Mouse (Mus musculus) MEL (cell line): ENCODE results near the gene Fam98b. TPM values are rescaled to one million over a fixed set of nuclear protein-coding genes. Genes with fewer than 3 reads are reported as not detected.

ENCODE experiments used
- DNase-seq: peaks from one replicate; pipeline ENCODE4 v3.0.0; 2011; ENCODE audit warnings: low read depth, low spot score
- H3K27ac ChIP-seq: 2 replicates; pipeline ENCODE4 v1.5.1; 2012; ENCODE audit warnings: low read depth, mild to moderate bottlenecking, control low read depth, low read length, moderate library complexity; ENCODE audit not compliant: control insufficient read depth
- H3K27me3 ChIP-seq, 2 experiments: fragments of 150-350 bp in 1 of 2; sonication (generic) in 1 of 2; 2 replicates each; pipeline ENCODE4 v1.6.1; 2012; ENCODE audit warnings: low read length in 2 of 2, mild to moderate bottlenecking in 2 of 2, improper control_type of control experiment in 1 of 2, moderate library complexity in 1 of 2; ENCODE audit not compliant: insufficient read depth in 2 of 2, control insufficient read depth in 1 of 2
- H3K36me3 ChIP-seq, 2 experiments: 2 replicates each; pipeline ENCODE4 v1.6.1; 2012 to 2014; ENCODE audit warnings: low read length in 2 of 2, improper control_type of control experiment in 1 of 2, inconsistent platforms in 1 of 2, mild to moderate bottlenecking in 1 of 2; ENCODE audit not compliant: insufficient read depth in 2 of 2, control insufficient read depth in 1 of 2
- H3K4me1 ChIP-seq, 2 experiments: fragments of 150-350 bp in 1 of 2; sonication (generic) in 1 of 2; 2 replicates each; pipeline ENCODE4 v1.6.1; 2012; ENCODE audit warnings: low read length in 2 of 2, improper control_type of control experiment in 1 of 2, mild to moderate bottlenecking in 1 of 2; ENCODE audit not compliant: insufficient read depth in 2 of 2, control insufficient read depth in 1 of 2
- H3K4me3 ChIP-seq, 2 experiments: fragments of 150-350 bp in 1 of 2; sonication (generic) in 1 of 2; 2 replicates each; pipeline ENCODE4 v1.5.1; 2012; ENCODE audit warnings: low read depth in 2 of 2, low read length in 2 of 2, mild to moderate bottlenecking in 2 of 2, moderate library complexity in 2 of 2, control low read depth in 1 of 2, improper control_type of control experiment in 1 of 2; ENCODE audit not compliant: control insufficient read depth in 1 of 2, insufficient read depth in 1 of 2
- H3K79me2 ChIP-seq: 2 replicates; pipeline ENCODE4 v1.6.1; 2012; ENCODE audit warnings: mild to moderate bottlenecking, low read length, moderate library complexity; ENCODE audit not compliant: control insufficient read depth, poor library complexity, insufficient read depth
- H3K9ac ChIP-seq: 2 replicates; pipeline ENCODE4 v1.6.1; 2012; ENCODE audit warnings: low read depth, mild to moderate bottlenecking, control low read depth, low read length, moderate library complexity; ENCODE audit not compliant: control insufficient read depth, poor library complexity, severe bottlenecking
- H3K9me3 ChIP-seq: fragments of 150-350 bp; sonication (generic); replicated peaks from 2 replicates; pipeline ENCODE4 v1.6.1; 2012; ENCODE audit warnings: mild to moderate bottlenecking, low read length, improper control_type of control experiment, moderate library complexity; ENCODE audit not compliant: insufficient read depth
- BHLHE40 ChIP-seq: IDR thresholded peaks from 2 replicates; pipeline ENCODE4 v1.6.1; 2012; ENCODE audit warnings: low read depth, mild to moderate bottlenecking, inconsistent platforms, low read length, improper control_type of control experiment, borderline replicate concordance
- CHD1 ChIP-seq: IDR thresholded peaks from 2 replicates; pipeline ENCODE4 v1.6.1; 2012; ENCODE audit warnings: low read depth, mild to moderate bottlenecking, inconsistent platforms, low read length, improper control_type of control experiment
- CTCF ChIP-seq, 3 experiments: IDR thresholded peaks in 2 of 3; conservative IDR thresholded peaks in 1 of 3; 2 replicates each; pipeline ENCODE4 v1.5.1; 2011 to 2012; ENCODE audit warnings: low read length in 3 of 3, low read depth in 2 of 3, mild to moderate bottlenecking in 2 of 3, improper control_type of control experiment in 1 of 3, inconsistent platforms in 1 of 3, mixed read lengths in 1 of 3, moderate library complexity in 1 of 3; ENCODE audit not compliant: control insufficient read depth in 1 of 3, insufficient read depth in 1 of 3, poor library complexity in 1 of 3, severe bottlenecking in 1 of 3
- E2F4 ChIP-seq: IDR thresholded peaks from 2 replicates; pipeline ENCODE4 v1.6.1; 2011; ENCODE audit warnings: low read depth, low read length, improper control_type of control experiment, borderline replicate concordance
- ELF1 ChIP-seq: IDR thresholded peaks from 2 replicates; pipeline ENCODE4 v1.6.1; 2014; ENCODE audit warnings: low read depth, mild to moderate bottlenecking, inconsistent platforms, low read length, improper control_type of control experiment, moderate library complexity
- GABPA ChIP-seq: IDR thresholded peaks from 2 replicates; pipeline ENCODE4 v1.6.1; 2012; ENCODE audit warnings: low read depth, mild to moderate bottlenecking, inconsistent platforms, low read length, improper control_type of control experiment, moderate library complexity
- GATA1 ChIP-seq: IDR thresholded peaks from 2 replicates; pipeline ENCODE4 v1.6.1; 2011; ENCODE audit warnings: low read depth, low read length, improper control_type of control experiment
- HCFC1 ChIP-seq: IDR thresholded peaks from 2 replicates; pipeline ENCODE4 v1.6.1; 2012; ENCODE audit warnings: low read depth, mild to moderate bottlenecking, inconsistent platforms, low read length, improper control_type of control experiment, moderate library complexity
- JUND ChIP-seq: IDR thresholded peaks from 2 replicates; pipeline ENCODE4 v1.6.1; 2011; ENCODE audit warnings: low read depth, mild to moderate bottlenecking, improper control_type of control experiment, low read length
- KAT2A ChIP-seq: conservative IDR thresholded peaks from 2 replicates; pipeline ENCODE4 v1.6.1; 2012; ENCODE audit warnings: low read depth, low read length, improper control_type of control experiment, inconsistent platforms
- MAFK ChIP-seq: IDR thresholded peaks from 2 replicates; pipeline ENCODE4 v1.6.1; 2011; ENCODE audit warnings: low read depth, mild to moderate bottlenecking, low read length, improper control_type of control experiment, borderline replicate concordance
- MAX ChIP-seq: IDR thresholded peaks from 2 replicates; pipeline ENCODE4 v1.6.1; 2011; ENCODE audit warnings: low read length, improper control_type of control experiment
- MAZ ChIP-seq: IDR thresholded peaks from 2 replicates; pipeline ENCODE4 v1.6.1; 2012; ENCODE audit warnings: low read depth, mild to moderate bottlenecking, inconsistent platforms, low read length, improper control_type of control experiment
- MEF2A ChIP-seq: IDR thresholded peaks from 2 replicates; pipeline ENCODE4 v1.6.1; 2014; ENCODE audit warnings: low read depth, mild to moderate bottlenecking, inconsistent platforms, low read length, improper control_type of control experiment; ENCODE audit not compliant: poor library complexity, insufficient replicate concordance, severe bottlenecking; ENCODE audit errors: extremely low read depth
- MXI1 ChIP-seq: IDR thresholded peaks from 2 replicates; pipeline ENCODE4 v1.6.1; 2011; ENCODE audit warnings: mild to moderate bottlenecking, low read depth, low read length, improper control_type of control experiment
- MYB ChIP-seq: IDR thresholded peaks from 2 replicates; pipeline ENCODE4 v1.6.1; 2011; ENCODE audit warnings: mild to moderate bottlenecking, low read depth, low read length, improper control_type of control experiment
- MYC ChIP-seq: IDR thresholded peaks from 2 replicates; pipeline ENCODE4 v1.6.1; 2011; ENCODE audit warnings: low read depth, mild to moderate bottlenecking, low read length, improper control_type of control experiment, moderate library complexity
- NELFE ChIP-seq: IDR thresholded peaks from 2 replicates; pipeline ENCODE4 v1.6.1; 2011; ENCODE audit warnings: low read depth, low read length, improper control_type of control experiment
- NRF1 ChIP-seq: IDR thresholded peaks from 2 replicates; pipeline ENCODE4 v1.6.1; 2014; ENCODE audit warnings: low read depth, mild to moderate bottlenecking, inconsistent platforms, low read length, improper control_type of control experiment, moderate library complexity; ENCODE audit not compliant: poor library complexity, insufficient read depth, severe bottlenecking
- POLR2A ChIP-seq, 2 experiments: IDR thresholded peaks; 2 replicates each; pipeline ENCODE4 v1.6.1; 2011 to 2012; ENCODE audit warnings: low read length in 2 of 2, mild to moderate bottlenecking in 2 of 2, control low read depth in 1 of 2, improper control_type of control experiment in 1 of 2, low read depth in 1 of 2, moderate library complexity in 1 of 2; ENCODE audit not compliant: control insufficient read depth in 1 of 2, insufficient read depth in 1 of 2, poor library complexity in 1 of 2
- POLR2AphosphoS2 ChIP-seq: IDR thresholded peaks from 2 replicates; pipeline ENCODE4 v1.6.1; 2011; ENCODE audit warnings: low read length, improper control_type of control experiment
- POLR2AphosphoS5 ChIP-seq: IDR thresholded peaks from 2 replicates; pipeline ENCODE4 v1.6.1; 2012; ENCODE audit warnings: low read depth, borderline replicate concordance, mild to moderate bottlenecking, inconsistent platforms, low read length, moderate library complexity, mixed read lengths
- RAD21 ChIP-seq: IDR thresholded peaks from 2 replicates; pipeline ENCODE4 v1.6.1; 2011; ENCODE audit warnings: mild to moderate bottlenecking, low read depth, low read length, improper control_type of control experiment
- RCOR1 ChIP-seq: IDR thresholded peaks from 2 replicates; pipeline ENCODE4 v1.6.1; 2012; ENCODE audit warnings: low read depth, mild to moderate bottlenecking, inconsistent platforms, low read length, improper control_type of control experiment
- SIN3A ChIP-seq: IDR thresholded peaks from 2 replicates; pipeline ENCODE4 v1.6.1; 2012; ENCODE audit warnings: low read length, improper control_type of control experiment, inconsistent platforms
- SMC3 ChIP-seq: IDR thresholded peaks from 2 replicates; pipeline ENCODE4 v1.6.1; 2011; ENCODE audit warnings: low read depth, low read length, improper control_type of control experiment
- TAL1 ChIP-seq: IDR thresholded peaks from 2 replicates; pipeline ENCODE4 v1.6.1; 2012; ENCODE audit warnings: mild to moderate bottlenecking, inconsistent platforms, low read length, moderate library complexity, mixed read lengths
- TBP ChIP-seq: IDR thresholded peaks from 2 replicates; pipeline ENCODE4 v1.8.0; 2011; ENCODE audit warnings: low read depth, low read length, improper control_type of control experiment
- TCF12 ChIP-seq: IDR thresholded peaks from 2 replicates; pipeline ENCODE4 v1.6.1; 2014; ENCODE audit warnings: low read depth, mild to moderate bottlenecking, inconsistent platforms, low read length, improper control_type of control experiment, moderate library complexity
- UBTF ChIP-seq: IDR thresholded peaks from 2 replicates; pipeline ENCODE4 v1.6.1; 2012; ENCODE audit warnings: low read depth, mild to moderate bottlenecking, inconsistent platforms, low read length, improper control_type of control experiment, moderate library complexity, borderline replicate concordance; ENCODE audit not compliant: insufficient read depth
- USF2 ChIP-seq, 2 experiments: IDR thresholded peaks; 2 replicates each; pipeline ENCODE4 v1.6.1; 2011 to 2012; ENCODE audit warnings: improper control_type of control experiment in 2 of 2, low read length in 2 of 2, borderline replicate concordance in 1 of 2, inconsistent platforms in 1 of 2, low read depth in 1 of 2, mild to moderate bottlenecking in 1 of 2; ENCODE audit not compliant: insufficient read depth in 1 of 2
- ZC3H11A ChIP-seq: IDR thresholded peaks from 2 replicates; pipeline ENCODE4 v1.6.1; 2012; ENCODE audit warnings: low read depth, mild to moderate bottlenecking, inconsistent platforms, low read length, improper control_type of control experiment
- ZKSCAN1 ChIP-seq: IDR thresholded peaks from 2 replicates; pipeline ENCODE4 v1.6.1; 2012; ENCODE audit warnings: low read depth, mild to moderate bottlenecking, inconsistent platforms, low read length, improper control_type of control experiment, moderate library complexity
- ZNF384 ChIP-seq: IDR thresholded peaks from 2 replicates; pipeline ENCODE4 v1.6.1; 2012; ENCODE audit warnings: low read depth, mild to moderate bottlenecking, inconsistent platforms, low read length, improper control_type of control experiment
- polyA plus RNA-seq, 2 experiments: library from polyadenylated mRNA; stranded (reverse) in 1 of 2; unstranded in 1 of 2; fragments of >175 nt in 1 of 2; fragments of >200 nt in 1 of 2; gene quantifications; 2 replicates each; pipeline versions ENCODE4 v1.2.1 to v1.2.4; 2012; ENCODE audit warnings: low replicate concordance in 2 of 2, low read depth in 1 of 2; ENCODE audit not compliant: insufficient read length in 2 of 2, insufficient read depth in 1 of 2, missing spikeins in 1 of 2
- total RNA-seq: library from RNA; depleted of rRNA; stranded (reverse); fragments of 300-350 nt; gene quantifications from 2 replicates; pipeline ENCODE4 v1.2.3, GENCODE M21; 2012; rRNA removed

The Fam98b gene
- total RNA-seq (14.3 and 16.4 TPM in 2 replicates), polyA plus RNA-seq (100 to 1,000 TPM in 1 of 2 experiments, 10 to 100 TPM in 1; 54.9 to 228 TPM)

DNA sequence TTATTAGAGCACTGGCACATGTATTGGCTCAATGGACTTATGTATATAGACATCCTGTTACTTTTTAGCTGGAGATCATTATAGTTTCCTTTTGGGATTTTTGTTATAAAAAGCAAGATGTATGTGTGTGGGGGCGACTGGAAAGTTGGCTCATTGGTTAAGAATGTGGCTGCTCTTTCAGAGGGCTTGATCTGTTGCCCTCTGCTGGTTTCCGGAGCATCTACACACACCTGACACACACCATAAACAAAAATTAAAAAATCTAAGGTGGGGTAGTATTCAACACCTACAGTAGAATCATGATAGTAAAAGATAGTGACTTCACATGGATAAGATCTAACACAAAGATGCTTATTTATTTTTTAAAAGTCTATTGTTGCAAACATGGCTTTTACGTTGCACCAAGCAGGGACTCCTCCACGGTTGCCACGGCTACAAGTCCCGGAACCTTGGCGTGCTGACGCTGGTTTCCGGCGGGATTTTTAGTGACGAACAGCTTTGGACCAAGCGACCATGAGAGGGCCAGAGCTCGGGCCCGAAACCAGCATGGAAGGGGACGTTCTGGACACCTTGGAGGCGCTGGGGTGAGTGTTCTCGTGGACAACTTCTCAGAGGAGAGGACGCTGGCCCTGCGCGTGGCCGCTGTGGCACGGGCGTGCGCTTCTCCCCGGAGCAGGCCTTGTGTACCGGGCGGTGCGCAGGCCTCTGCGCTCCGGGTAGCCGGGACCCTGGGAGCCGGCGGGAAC, at the start of gene Fam98b:
Gene Fam98b, plus strand, starts transcription at position 485 of the 746 bp plus-strand sequence.
- Histone ChIP-seq H3K27me3 (peaks cover 0 to 2% of the 10 kb centered on the region in 2 experiments; a peak in 3 of 4 replicates), H3K36me3 (peaks cover 0 to 14% of the 10 kb centered on the region in 2 experiments; a peak in 2 of 4 replicates), H3K79me2 (peaks cover 41% of the 10 kb centered on the region), H3K27ac (peak within 1 kb of the TSS; percentile 87), H3K4me1 (no peaks in the 10 kb centered on the region; a peak in 1 of 4 replicates), H3K9me3 (no peaks in the 10 kb centered on the region), H3K9ac (peak within 1 kb of the TSS; percentile 100), H3K4me3 (peak within 1 kb of the TSS; percentile 84 to 100)
- DNase-seq, result peak; percentile 96
- TF ChIP-seq HCFC1 (peak; percentile 83), RAD21 (peak; percentile 45), NRF1 (no peak), ZNF384 (no peak), POLR2AphosphoS5 (no peak), TBP (peak; percentile 78; the same call in 1 of the 2 replicates), MYB (no peak), BHLHE40 (no peak), MAFK (no peak), GABPA (no peak), ZC3H11A (no peak), MAZ (no peak), MAX (0 out of 2 replicates have a peak, but pooled peaks have one; percentile 24), SIN3A (peak; percentile 80; the same call in 1 of the 2 replicates), USF2 (IDR thresholded peaks at IDR 0.05; ENCODE audit: borderline replicate concordance in 1 of 2, insufficient read depth in 1 of 2, low read depth in 1 of 2, low read length in 2 of 2) (no peak), E2F4 (0 out of 2 replicates have a peak, but pooled peaks have one; percentile 44), POLR2AphosphoS2 (no peak), TCF12 (0 out of 2 replicates have a peak, but pooled peaks have one; percentile 34), CHD1 (no peak), RCOR1 (no peak), MYC (peak; percentile 35; the same call in 1 of the 2 replicates), SMC3 (peak; percentile 58), MEF2A (no peak), JUND (no peak), ZKSCAN1 (no peak), UBTF (0 out of 2 replicates have a peak, but pooled peaks have one; percentile 21), ELF1 (0 out of 2 replicates have a peak, but pooled peaks have one; percentile 24), POLR2A (IDR thresholded peaks at IDR 0.05; ENCODE audit: control insufficient read depth in 1 of 2, insufficient read depth in 1 of 2, low read depth in 1 of 2, low read length in 2 of 2, poor library complexity in 1 of 2) (peak; percentile 65 to 80; a peak in 3 of 4 replicates), GATA1 (no peak), CTCF (IDR thresholded peaks at IDR 0.05 in 2 of 3, conservative IDR thresholded peaks at IDR 0.05 in 1 of 3; ENCODE audit: control insufficient read depth in 1 of 3, insufficient read depth in 1 of 3, low read depth in 2 of 3, low read length in 3 of 3, poor library complexity in 1 of 3, severe bottlenecking in 1 of 3) (peak; percentile 46 to 72 (median 56)), NELFE (peak; percentile 68), MXI1 (peak; percentile 51), TAL1 (no peak), KAT2A (no peak)
